Mouse (Mus musculus) kidney, postnatal 0 days (tissue): Measurements from ENCODE around the gene Tbxa2r. TPM values are rescaled to one million over a fixed set of nuclear protein-coding genes. Genes with fewer than 3 reads are reported as not detected.

Experiments
- ATAC-seq: fragments of 200-750 bp; cut with Nextera tagmentation; replicated peaks from 2 replicates; pipeline ENCODE4 v1.8.0; 2017; ENCODE audit warnings: low read depth, moderate number of reproducible peaks, moderate TSS enrichment, moderate library complexity; ENCODE audit not compliant: low FRiP score
- DNase-seq: peaks from one replicate; pipeline ENCODE4 v3.0.0-alpha.2; 2016; ENCODE audit warnings: low spot score
- H3K27ac ChIP-seq: fragments of 300-500 bp; sonication (generic); 2 replicates; pipeline ENCODE4 v1.5.1; 2014; ENCODE audit warnings: mild to moderate bottlenecking
- H3K27me3 ChIP-seq: fragments of 300-500 bp; sonication (generic); 2 replicates; pipeline ENCODE4 v1.6.1; 2014; ENCODE audit warnings: low read length, mixed read lengths; ENCODE audit not compliant: insufficient read depth
- H3K36me3 ChIP-seq: fragments of 300-500 bp; sonication (generic); 2 replicates; pipeline ENCODE4 v1.6.1; 2014; ENCODE audit warnings: low read length, mixed read lengths; ENCODE audit not compliant: insufficient read depth
- H3K4me1 ChIP-seq: fragments of 300-500 bp; sonication (generic); replicated peaks from 2 replicates; pipeline ENCODE4 v1.6.1; 2014; ENCODE audit warnings: antibody characterized with exemption, low read length, mixed read lengths; ENCODE audit not compliant: insufficient read depth
- H3K4me2 ChIP-seq: fragments of 300-500 bp; sonication (generic); 2 replicates; pipeline ENCODE4 v1.6.1; 2014; ENCODE audit warnings: mild to moderate bottlenecking, low read length, moderate library complexity, mixed read lengths
- H3K4me3 ChIP-seq: fragments of 300-500 bp; sonication (generic); replicated peaks from 2 replicates; pipeline ENCODE4 v1.5.1; 2014; ENCODE audit warnings: low read depth, low read length
- H3K9ac ChIP-seq: fragments of 300-500 bp; sonication (generic); 2 replicates; pipeline ENCODE4 v1.6.1; 2014; ENCODE audit warnings: low read depth, low read length
- H3K9me3 ChIP-seq: fragments of 300-500 bp; sonication (generic); replicated peaks from 2 replicates; pipeline ENCODE4 v1.6.1; 2016; ENCODE audit warnings: low read length, inconsistent platforms, mixed read lengths
- CTCF ChIP-seq: IDR thresholded peaks from 2 replicates; pipeline ENCODE4 v1.5.1; 2016; ENCODE audit warnings: antibody characterized with exemption, low read depth, mild to moderate bottlenecking, moderate library complexity
- WGBS: fragments of 180-500 bp; shearing (Covaris S2); extraction: QIAGEN DNeasy Blood & Tissue Kit; methylation state at CpG from one replicate; pipeline ENCODE4 v1.1.7; 2014; 5-methylcytosine and 5-hydroxymethylcytosine counted together
- polyA plus RNA-seq: library from polyadenylated mRNA; unstranded; fragments of >200 nt; fragmentation: Nextera tagmentation; extraction: Ambion mirVana; gene quantifications from 2 replicates; pipeline ENCODE4 v1.2.1, GENCODE M21; 2015

The Tbxa2r gene
- polyA plus RNA-seq, 1 experiment from 2014 or later: 16.1 TPM

- no peaks in the 10 kb centered on the region for H3K36me3 ChIP-seq
- no peak overlapping the region for H3K4me3 ChIP-seq
- H3K4me2 ChIP-seq: no peak overlapping the region
- DNase-seq (no peak), ATAC-seq (no peak)
- H3K9ac ChIP-seq: no peak overlapping the region
- H3K27ac ChIP-seq: no peak overlapping the region
- no peaks in the 10 kb centered on the region for H3K9me3 ChIP-seq
- H3K4me1 ChIP-seq: peaks cover 16% of the 10 kb centered on the region; the same call in 1 of the 2 replicates
- WGBS: 70% methylated on average over 9 of the region's 9 CpGs
- TF ChIP-seq CTCF: no peak
- no peaks in the 10 kb centered on the region for H3K27me3 ChIP-seq
Observed at GRCm38 (mm10) chr10:81354738-81355477, 26.4 kb downstream of the Tbxa2r start.

GRCm38 (mm10) chr10:81355533-81355932 is 27.0 kb downstream of the Tbxa2r start:
- H3K4me3 ChIP-seq: no peak overlapping the region
- H3K4me2 ChIP-seq: no peak overlapping the region
- H3K9me3 ChIP-seq: no peaks in the 10 kb centered on the region
- TF ChIP-seq CTCF: no peak
- ATAC-seq: no peak
- H3K27ac ChIP-seq: no peak overlapping the region
- no peak overlapping the region for H3K9ac ChIP-seq
- no peaks in the 10 kb centered on the region for H3K27me3 ChIP-seq
- no peak for DNase-seq
- H3K4me1 ChIP-seq: peaks cover 16% of the 10 kb centered on the region; the same call in 1 of the 2 replicates
- H3K36me3 ChIP-seq: no peaks in the 10 kb centered on the region
- WGBS: 85% methylated on average over 4 of the region's 4 CpGs

- DNase-seq: no peak
- WGBS: 45% methylated on average over 12 of the region's 12 CpGs
- Histone ChIP-seq H3K27ac (no peak overlapping the region), H3K36me3 (no peaks in the 10 kb centered on the region), H3K4me1 (peaks cover 16% of the 10 kb centered on the region; the same call in 1 of the 2 replicates), H3K4me2 (peak overlapping the region; percentile 99), H3K9ac (peak overlapping the region; percentile 36; the same call in 1 of the 2 replicates), H3K9me3 (no peaks in the 10 kb centered on the region), H3K27me3 (no peaks in the 10 kb centered on the region), H3K4me3 (no peak overlapping the region; the same call in 1 of the 2 replicates)
- no peak for TF ChIP-seq CTCF
- no peak for ATAC-seq
Observed at GRCm38 (mm10) chr10:81356352-81356990, 27.9 kb downstream of the Tbxa2r start.

GRCm38 (mm10) chr10:81356991-81357844 is 28.7 kb downstream of the Tbxa2r start, which contains the start of gene Mfsd12:
TSS of gene Mfsd12 (plus strand) at chr10:81357491.
- Histone ChIP-seq H3K9ac (peak within 1 kb of the TSS; percentile 78), H3K4me2 (peak within 1 kb of the TSS; percentile 99), H3K4me1 (peaks cover 16% of the 10 kb centered on the region; the same call in 1 of the 2 replicates), H3K4me3 (peak within 1 kb of the TSS; percentile 64), H3K27ac (no peak within 1 kb of the TSS), H3K27me3 (no peaks in the 10 kb centered on the region), H3K9me3 (no peaks in the 10 kb centered on the region), H3K36me3 (no peaks in the 10 kb centered on the region)
- 2% methylated on average over 79 of the region's 79 CpGs for WGBS
- DNase-seq (peak; percentile 91), ATAC-seq (peak; percentile 71)
- no peak for TF ChIP-seq CTCF

GRCm38 (mm10) chr10:81358209-81358608 is 29.7 kb downstream of the Tbxa2r start:
- no peak overlapping the region; the same call in 1 of the 2 replicates for H3K27ac ChIP-seq

More at GRCm38 (mm10) chr10:81358209-81358608, 29.7 kb downstream of the Tbxa2r start:
- no peak for TF ChIP-seq CTCF
- Histone ChIP-seq H3K4me1 (peaks cover 16% of the 10 kb centered on the region; the same call in 1 of the 2 replicates), H3K9me3 (no peaks in the 10 kb centered on the region), H3K36me3 (no peaks in the 10 kb centered on the region), H3K27me3 (no peaks in the 10 kb centered on the region), H3K4me3 (peak overlapping the region; percentile 64), H3K4me2 (peak overlapping the region; percentile 99), H3K9ac (peak overlapping the region; percentile 78)
- 39% methylated on average over 4 of the region's 4 CpGs for WGBS
- no peak for DNase-seq
- ATAC-seq: no peak
